Mouse (Mus musculus) cortical plate, adult 2 months (tissue): ENCODE measurements around the gene Thbs2.

Source experiments
- CTCF ChIP-seq: fragments of 200-500 bp; IDR thresholded peaks from 2 replicates; pipeline ENCODE4 v1.5.1; 2011; ENCODE audit warnings: mild to moderate bottlenecking, control low read depth, low read length; ENCODE audit not compliant: insufficient read depth; ENCODE audit errors: extremely low read depth
- POLR2A ChIP-seq: fragments of 200-500 bp; IDR thresholded peaks from 2 replicates; pipeline ENCODE4 v1.6.1; 2011; ENCODE audit warnings: mild to moderate bottlenecking, low read length, control low read depth; ENCODE audit not compliant: insufficient read depth; ENCODE audit errors: extremely low read depth

GRCm38 (mm10) chr17:14620037-14620436 lies 74.0 kb downstream of the Thbs2 start:
- TF ChIP-seq CTCF = no peak
- TF ChIP-seq POLR2A = no peak
